Mouse (Mus musculus) embryonic facial prominence, embryonic 14.5 days (tissue): Measurements from ENCODE around the gene Mybpc3. TPM values are rescaled to one million over a fixed set of nuclear protein-coding genes. Genes with fewer than 3 reads are reported as not detected.

ENCODE experiments used
- ATAC-seq: fragments of 200-750 bp; cut with Nextera tagmentation; 2 replicates; pipeline ENCODE4 v1.8.0; 2017; ENCODE audit warnings: low read depth, moderate number of reproducible peaks, moderate TSS enrichment
- DNase-seq: peaks from one replicate; pipeline ENCODE4 v3.0.0-alpha.2; 2015; ENCODE audit warnings: low spot score
- H3K27ac ChIP-seq: fragments of 300-500 bp; sonication (generic); replicated peaks from 2 replicates; pipeline ENCODE4 v1.5.1; 2014; ENCODE audit warnings: low read depth, mild to moderate bottlenecking, low read length, moderate library complexity
- H3K27me3 ChIP-seq: fragments of 300-500 bp; sonication (generic); replicated peaks from 2 replicates; pipeline ENCODE4 v1.6.1; 2014; ENCODE audit warnings: low read length; ENCODE audit not compliant: control insufficient read depth, insufficient read depth
- H3K36me3 ChIP-seq: fragments of 300-500 bp; sonication (generic); 2 replicates; pipeline ENCODE4 v1.6.1; 2014; ENCODE audit warnings: low read length, mixed read lengths; ENCODE audit not compliant: control insufficient read depth, insufficient read depth
- H3K4me1 ChIP-seq: fragments of 300-500 bp; sonication (generic); 2 replicates; pipeline ENCODE4 v1.6.1; 2014; ENCODE audit warnings: antibody characterized with exemption, low read length; ENCODE audit not compliant: control insufficient read depth, insufficient read depth
- H3K4me2 ChIP-seq: fragments of 300-500 bp; sonication (generic); 2 replicates; pipeline ENCODE4 v1.6.1; 2014; ENCODE audit warnings: low read depth, mild to moderate bottlenecking, low read length, moderate library complexity, mixed read lengths
- H3K4me3 ChIP-seq: fragments of 300-500 bp; sonication (generic); 2 replicates; pipeline ENCODE4 v1.5.1; 2014; ENCODE audit warnings: low read depth, mild to moderate bottlenecking, low read length
- H3K9ac ChIP-seq: fragments of 300-500 bp; sonication (generic); 2 replicates; pipeline ENCODE4 v1.6.1; 2014; ENCODE audit warnings: low read depth, mild to moderate bottlenecking, low read length, moderate library complexity, mixed read lengths
- H3K9me3 ChIP-seq: fragments of 300-500 bp; sonication (generic); 2 replicates; pipeline ENCODE4 v1.6.1; 2016; ENCODE audit warnings: low read length; ENCODE audit not compliant: control insufficient read depth
- WGBS: fragments of 180-500 bp; shearing (Covaris S2); extraction: QIAGEN DNeasy Blood & Tissue Kit; methylation state at CpG from one replicate; pipeline ENCODE4 v1.1.7; 2014; 5-methylcytosine and 5-hydroxymethylcytosine counted together
- polyA plus RNA-seq: library from polyadenylated mRNA; unstranded; fragments of >200 nt; fragmentation: Nextera tagmentation; extraction: Ambion mirVana; gene quantifications from 2 replicates; pipeline ENCODE4 v1.2.1, GENCODE M21; 2014

Mybpc3 gene
- polyA plus RNA-seq, 1 experiment from 2014 or later = 0.79 TPM

GRCm38 (mm10) chr2:91078314-91079025 is 39.5 kb upstream of the Mybpc3 start:
- Histone ChIP-seq H3K27ac (no peak overlapping the region), H3K9ac (peak overlapping the region; percentile 76), H3K4me2 (peak overlapping the region; percentile 98), H3K9me3 (no peaks in the 10 kb centered on the region), H3K4me3 (peak overlapping the region; percentile 51), H3K27me3 (no peaks in the 10 kb centered on the region), H3K4me1 (0 out of 2 replicates have a peak, but pooled peaks cover 6% of the 10 kb centered on the region), H3K36me3 (no peaks in the 10 kb centered on the region)
- WGBS = 3% methylated on average over 7 of the region's 36 CpGs
- ATAC-seq (peak; percentile 63), DNase-seq (peak; percentile 42)

- no peaks in the 10 kb centered on the region for H3K27me3 ChIP-seq
- no peaks in the 10 kb centered on the region for H3K9me3 ChIP-seq
- H3K27ac ChIP-seq = no peak overlapping the region
- no peak; the same call in 1 of the 2 replicates for ATAC-seq
- WGBS = 21% methylated on average over 5 of the region's 5 CpGs
- peak overlapping the region; percentile 98 for H3K4me2 ChIP-seq
- 0 out of 2 replicates have a peak, but pooled peaks cover 6% of the 10 kb centered on the region for H3K4me1 ChIP-seq
- H3K4me3 ChIP-seq = peak overlapping the region; percentile 51
- no peaks in the 10 kb centered on the region for H3K36me3 ChIP-seq
- no peak for DNase-seq
- H3K9ac ChIP-seq = peak overlapping the region; percentile 76
Measured at GRCm38 (mm10) chr2:91079026-91079384, 38.9 kb upstream of the Mybpc3 start.

- Histone ChIP-seq H3K36me3 (no peaks in the 10 kb centered on the region), H3K9ac (no peak overlapping the region), H3K4me1 (0 out of 2 replicates have a peak, but pooled peaks cover 6% of the 10 kb centered on the region), H3K4me3 (no peak overlapping the region), H3K27me3 (no peaks in the 10 kb centered on the region), H3K27ac (no peak overlapping the region), H3K4me2 (no peak overlapping the region), H3K9me3 (no peaks in the 10 kb centered on the region)
- DNase-seq = no peak
- WGBS = 83% methylated on average over 8 of the region's 8 CpGs
- no peak for ATAC-seq
Measured at GRCm38 (mm10) chr2:91080784-91081513, 37.0 kb upstream of the Mybpc3 start.

GRCm38 (mm10) chr2:91081775-91082695 is 35.9 kb upstream of the Mybpc3 start, which contains the start of gene Spi1:
Gene Spi1, plus strand, starts transcription at chr2:91082390.
- DNase-seq (no peak), ATAC-seq (no peak)
- no peak within 1 kb of the TSS for H3K4me2 ChIP-seq
- no peak within 1 kb of the TSS for H3K9ac ChIP-seq
- H3K4me1 ChIP-seq = 0 out of 2 replicates have a peak, but pooled peaks cover 6% of the 10 kb centered on the region
- H3K9me3 ChIP-seq = no peaks in the 10 kb centered on the region
- H3K27me3 ChIP-seq = no peaks in the 10 kb centered on the region
- H3K36me3 ChIP-seq = no peaks in the 10 kb centered on the region
- WGBS = 83% methylated on average over 13 of the region's 13 CpGs
- H3K27ac ChIP-seq = 0 out of 2 replicates have a peak within 1 kb of the TSS, but pooled peaks have one; percentile 35
- no peak within 1 kb of the TSS for H3K4me3 ChIP-seq

GRCm38 (mm10) chr2:91082844-91083243 is 35.1 kb upstream of the Mybpc3 start:
- Histone ChIP-seq H3K27ac (no peak overlapping the region), H3K36me3 (no peaks in the 10 kb centered on the region), H3K4me2 (no peak overlapping the region), H3K4me3 (no peak overlapping the region), H3K9me3 (no peaks in the 10 kb centered on the region), H3K4me1 (0 out of 2 replicates have a peak, but pooled peaks cover 6% of the 10 kb centered on the region), H3K27me3 (no peaks in the 10 kb centered on the region), H3K9ac (no peak overlapping the region)
- 62% methylated on average over 11 of the region's 11 CpGs for WGBS
- ATAC-seq (no peak), DNase-seq (peak; percentile 31)

GRCm38 (mm10) chr2:91083366-91083940 is 34.5 kb upstream of the Mybpc3 start:
- Histone ChIP-seq H3K4me3 (no peak overlapping the region), H3K4me1 (0 out of 2 replicates have a peak, but pooled peaks cover 6% of the 10 kb centered on the region), H3K4me2 (no peak overlapping the region), H3K27me3 (no peaks in the 10 kb centered on the region), H3K9me3 (no peaks in the 10 kb centered on the region), H3K9ac (no peak overlapping the region), H3K27ac (no peak overlapping the region), H3K36me3 (no peaks in the 10 kb centered on the region)
- ATAC-seq (no peak), DNase-seq (no peak)
- WGBS = 42% methylated on average over 1 of the region's 1 CpGs

- no peak for ATAC-seq
Measured at GRCm38 (mm10) chr2:91084179-91084820, 33.6 kb upstream of the Mybpc3 start.

More at GRCm38 (mm10) chr2:91084179-91084820, 33.6 kb upstream of the Mybpc3 start:
- no peak overlapping the region for H3K4me2 ChIP-seq
- H3K27ac ChIP-seq = no peak overlapping the region
- peak; percentile 16 for DNase-seq
- H3K9ac ChIP-seq = no peak overlapping the region
- H3K4me1 ChIP-seq = 0 out of 2 replicates have a peak, but pooled peaks cover under 1% of the 10 kb centered on the region
- WGBS = 74% methylated on average over 13 of the region's 15 CpGs
- no peaks in the 10 kb centered on the region for H3K9me3 ChIP-seq
- no peak overlapping the region for H3K4me3 ChIP-seq
- H3K36me3 ChIP-seq = no peaks in the 10 kb centered on the region
- no peaks in the 10 kb centered on the region for H3K27me3 ChIP-seq
